Mouse (Mus musculus) stomach, postnatal 0 days (tissue): ENCODE data around the gene Sirt4. TPM values are rescaled to one million over a fixed set of nuclear protein-coding genes. Genes with fewer than 3 reads are reported as not detected.
A peak's percentile ranks its signal among the peaks of the same experiment; 100 is the strongest.
"Not testable (repeated sequence)": the region's sequence is repeated elsewhere in the genome, so short reads cannot be mapped to it uniquely, and the experiment has no call there.

Experiments used
- ATAC-seq: fragments of 200-750 bp; cut with Nextera tagmentation; 2 replicates; pipeline ENCODE4 v1.8.0; 2017; ENCODE audit not compliant: low FRiP score, low TSS enrichment
- DNase-seq: peaks from one replicate; pipeline ENCODE4 v3.0.0-alpha.2; 2016; ENCODE audit warnings: low spot score
- H3K27ac ChIP-seq: fragments of 300-500 bp; sonication (generic); replicated peaks from 2 replicates; pipeline ENCODE4 v1.5.1; 2014; ENCODE audit warnings: mild to moderate bottlenecking, control low read depth
- H3K27me3 ChIP-seq: fragments of 300-500 bp; sonication (generic); 2 replicates; pipeline ENCODE4 v1.6.1; 2014; ENCODE audit warnings: low read length; ENCODE audit not compliant: control insufficient read depth, insufficient read depth
- H3K36me3 ChIP-seq: fragments of 300-500 bp; sonication (generic); 2 replicates; pipeline ENCODE4 v1.6.1; 2014; ENCODE audit warnings: low read length, mixed read lengths; ENCODE audit not compliant: control insufficient read depth, insufficient read depth
- H3K4me1 ChIP-seq: fragments of 300-500 bp; sonication (generic); replicated peaks from 2 replicates; pipeline ENCODE4 v1.6.1; 2014; ENCODE audit warnings: antibody characterized with exemption; ENCODE audit not compliant: control insufficient read depth, insufficient read depth
- H3K4me2 ChIP-seq: fragments of 300-500 bp; sonication (generic); replicated peaks from 2 replicates; pipeline ENCODE4 v1.6.1; 2014; ENCODE audit warnings: low read depth, mild to moderate bottlenecking, control low read depth, moderate library complexity
- H3K4me3 ChIP-seq: fragments of 300-500 bp; sonication (generic); 2 replicates; pipeline ENCODE4 v1.5.1; 2014; ENCODE audit warnings: low read depth, low read length, control low read depth
- H3K9ac ChIP-seq: fragments of 300-500 bp; sonication (generic); 2 replicates; pipeline ENCODE4 v1.6.1; 2014; ENCODE audit warnings: mild to moderate bottlenecking, low read length, control low read depth, mixed read lengths
- H3K9me3 ChIP-seq: fragments of 300-500 bp; sonication (generic); 2 replicates; pipeline ENCODE4 v1.6.1; 2016; ENCODE audit warnings: low read length; ENCODE audit not compliant: control insufficient read depth
- CTCF ChIP-seq: IDR thresholded peaks from 2 replicates; pipeline ENCODE4 v1.5.1; 2016; ENCODE audit warnings: antibody characterized with exemption, low read depth, mild to moderate bottlenecking, moderate library complexity
- EP300 ChIP-seq: optimal IDR thresholded peaks from 2 replicates; pipeline ENCODE3; 2016; ENCODE audit warnings: antibody characterized with exemption
- WGBS: fragments of 180-500 bp; shearing (Covaris S2); extraction: QIAGEN DNeasy Blood & Tissue Kit; methylation state at CpG from one replicate; pipeline ENCODE4 v1.1.7; 2014; 5-methylcytosine and 5-hydroxymethylcytosine counted together
- polyA plus RNA-seq: library from polyadenylated mRNA; unstranded; fragments of >200 nt; fragmentation: Nextera tagmentation; extraction: Ambion mirVana; gene quantifications from 2 replicates; pipeline ENCODE4 v1.2.1, GENCODE M21; 2015

The Sirt4 gene
- polyA plus RNA-seq, 1 experiment from 2014 or later = 11.5 TPM

GRCm38 (mm10) chr5:115498307-115499240, 14.0 kb upstream of the Sirt4 start:
- no peaks in the 10 kb centered on the region for H3K9me3 ChIP-seq
- no peak overlapping the region for H3K4me3 ChIP-seq
- DNase-seq (no peak), ATAC-seq (no peak)
- no peak overlapping the region for H3K4me2 ChIP-seq
- no peaks in the 10 kb centered on the region for H3K27me3 ChIP-seq
- H3K36me3 ChIP-seq = no peaks in the 10 kb centered on the region
- H3K9ac ChIP-seq = no peak overlapping the region
- H3K4me1 ChIP-seq = no peaks in the 10 kb centered on the region
- no peak overlapping the region for H3K27ac ChIP-seq
- WGBS = 49% methylated on average over 9 of the region's 9 CpGs
- TF ChIP-seq EP300 (no peak), CTCF (no peak)

GRCm38 (mm10) chr5:115497033-115497432, 12.5 kb upstream of the Sirt4 start:
- 75% methylated on average over 7 of the region's 7 CpGs for WGBS
- Histone ChIP-seq H3K36me3 (no peaks in the 10 kb centered on the region), H3K4me2 (no peak overlapping the region), H3K9me3 (no peaks in the 10 kb centered on the region), H3K9ac (no peak overlapping the region), H3K27ac (no peak overlapping the region), H3K27me3 (no peaks in the 10 kb centered on the region), H3K4me1 (no peaks in the 10 kb centered on the region), H3K4me3 (no peak overlapping the region)
- ATAC-seq (no peak), DNase-seq (no peak)
- no peak for TF ChIP-seq CTCF
- TF ChIP-seq EP300 = no peak

- not testable (repeated sequence) for H3K9me3 ChIP-seq, H3K36me3 ChIP-seq, ATAC-seq, H3K27ac ChIP-seq, H3K27me3 ChIP-seq, H3K4me2 ChIP-seq, H3K4me1 ChIP-seq, H3K9ac ChIP-seq, DNase-seq, H3K4me3 ChIP-seq
- 83% methylated on average over 3 of the region's 3 CpGs for WGBS
Observed at GRCm38 (mm10) chr5:115495618-115496017, 11.1 kb upstream of the Sirt4 start.

- ATAC-seq (no peak), DNase-seq (no peak)
- Histone ChIP-seq H3K4me2 (no peak overlapping the region), H3K9me3 (no peaks in the 10 kb centered on the region), H3K4me3 (no peak overlapping the region), H3K9ac (no peak overlapping the region), H3K36me3 (no peaks in the 10 kb centered on the region), H3K27ac (peak overlapping the region; percentile 78), H3K4me1 (no peaks in the 10 kb centered on the region), H3K27me3 (no peaks in the 10 kb centered on the region)
- 27% methylated on average over 5 of the region's 5 CpGs for WGBS
- TF ChIP-seq CTCF (no peak), EP300 (no peak)
Observed at GRCm38 (mm10) chr5:115493441-115493840, 8.9 kb upstream of the Sirt4 start.

GRCm38 (mm10) chr5:115492711-115493335, 8.3 kb upstream of the Sirt4 start:
- no peaks in the 10 kb centered on the region for H3K36me3 ChIP-seq
- H3K4me2 ChIP-seq = no peak overlapping the region
- TF ChIP-seq EP300 (no peak), CTCF (no peak)
- no peaks in the 10 kb centered on the region for H3K4me1 ChIP-seq
- H3K9me3 ChIP-seq = no peaks in the 10 kb centered on the region
- H3K27me3 ChIP-seq = no peaks in the 10 kb centered on the region
- peak overlapping the region; percentile 78 for H3K27ac ChIP-seq
- WGBS = 44% methylated on average over 6 of the region's 6 CpGs
- no peak overlapping the region for H3K9ac ChIP-seq
- ATAC-seq (no peak), DNase-seq (peak; percentile 45)
- no peak overlapping the region for H3K4me3 ChIP-seq
